Mouse (Mus musculus): ENCODE results near the gene Fam19a2. TPM values are rescaled to one million over a fixed set of nuclear protein-coding genes. Genes with fewer than 3 reads are reported as not detected.
A peak's percentile ranks its signal among the peaks of the same experiment; 100 is the strongest.

The Fam19a2 gene
- polyA plus RNA-seq, 1 experiment: 33.0 TPM

DNA sequence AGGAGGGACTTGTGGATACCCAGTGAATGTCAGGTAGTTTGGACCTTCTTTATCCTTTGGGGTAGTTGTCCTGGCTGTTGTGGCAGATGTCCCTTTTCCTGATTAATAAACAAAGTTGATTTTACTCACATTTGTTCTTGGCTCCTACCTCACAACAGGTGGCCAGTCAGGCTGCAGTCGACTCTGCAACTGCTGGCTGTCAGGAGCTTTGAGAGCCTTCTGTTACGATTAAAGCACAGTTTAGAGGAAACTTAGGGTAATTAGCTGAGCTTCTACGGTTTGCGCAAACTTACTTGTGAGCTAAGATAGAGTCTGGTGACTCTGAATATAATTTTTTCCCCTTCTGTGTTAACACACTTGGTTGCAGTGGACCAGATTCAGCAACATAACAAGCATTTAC, 173.8 kb downstream of the Fam19a2 start:
- peak; percentile 45 for DNase-seq (ENCODE audit: low read depth)
- TF ChIP-seq CTCF (IDR thresholded peaks at IDR 0.05; ENCODE audit: borderline replicate concordance, extremely low read depth, insufficient read depth, insufficient read length): no peak
- TF ChIP-seq POLR2A (IDR thresholded peaks at IDR 0.05; ENCODE audit: borderline replicate concordance, extremely low read depth, insufficient read depth, insufficient read length, poor library complexity, severe bottlenecking): no peak

DNA sequence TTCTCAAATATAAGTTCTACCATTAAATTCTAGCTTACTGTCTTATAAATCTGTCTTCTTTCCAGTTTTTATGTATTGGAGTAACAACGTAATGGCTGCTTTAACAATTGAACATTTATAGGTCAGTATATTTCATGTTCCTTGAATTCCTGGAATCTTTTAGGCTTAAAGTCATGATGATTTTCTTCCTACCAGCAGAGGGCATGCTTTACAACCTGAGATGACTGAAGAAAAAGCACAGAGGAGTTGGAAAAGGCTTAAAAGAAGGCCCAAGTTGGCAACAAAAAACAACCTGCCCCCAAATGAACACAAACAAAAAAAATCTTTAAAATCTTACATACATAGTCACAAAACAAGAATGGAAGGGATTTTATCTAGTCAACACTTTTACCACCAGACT, 193.0 kb downstream of the Fam19a2 start:
- TF ChIP-seq CTCF (IDR thresholded peaks at IDR 0.05; ENCODE audit: borderline replicate concordance, extremely low read depth, insufficient read depth, insufficient read length) (no peak), POLR2A (IDR thresholded peaks at IDR 0.05; ENCODE audit: borderline replicate concordance, extremely low read depth, insufficient read depth, insufficient read length, poor library complexity, severe bottlenecking) (no peak)
- peak; percentile 54 for DNase-seq (ENCODE audit: low read depth)

DNA sequence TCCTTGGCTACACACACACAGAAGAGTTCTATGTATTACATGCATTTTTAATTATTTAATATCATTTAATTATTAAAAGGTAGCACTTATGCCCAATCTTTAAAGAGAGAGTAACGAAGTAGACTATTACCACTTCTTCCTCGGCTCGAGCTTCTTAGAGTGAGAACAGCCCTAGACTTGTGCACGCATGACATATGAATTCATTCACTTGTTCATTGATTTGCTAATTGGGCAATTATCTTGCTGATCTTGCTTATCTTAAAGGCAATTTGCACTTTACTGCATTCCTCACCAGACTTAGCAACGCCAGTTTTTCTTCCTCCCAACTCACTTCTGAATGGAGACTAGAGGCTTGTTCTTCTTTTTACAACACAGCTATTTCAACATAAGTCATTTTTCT, 196.7 kb downstream of the Fam19a2 start:
- DNase-seq (ENCODE audit: low read depth): peak; percentile 69
- TF ChIP-seq POLR2A (IDR thresholded peaks at IDR 0.05; ENCODE audit: borderline replicate concordance, extremely low read depth, insufficient read depth, insufficient read length, poor library complexity, severe bottlenecking) (no peak), CTCF (IDR thresholded peaks at IDR 0.05; ENCODE audit: borderline replicate concordance, extremely low read depth, insufficient read depth, insufficient read length) (no peak)

DNA sequence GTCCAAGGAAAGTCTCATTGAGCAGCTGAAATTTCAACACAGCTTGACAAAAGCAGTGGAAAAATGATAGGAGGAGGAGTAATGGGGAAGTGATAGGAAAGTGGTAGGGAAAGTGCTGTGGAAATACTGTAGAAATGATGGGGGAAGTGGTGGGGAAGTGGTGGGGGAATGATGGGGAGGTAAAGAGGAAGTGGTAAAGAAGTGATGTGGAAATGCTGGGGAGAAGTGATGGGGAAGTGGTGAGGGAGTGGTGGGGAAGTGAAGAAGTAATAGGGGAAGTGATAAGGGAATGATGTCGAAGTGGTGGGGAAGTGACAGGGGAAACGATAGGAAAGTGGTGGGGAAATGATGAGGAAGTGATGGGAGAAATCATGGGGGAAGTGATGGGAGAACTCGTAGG, 198.5 kb downstream of the Fam19a2 start:
- no peak for DNase-seq (ENCODE audit: low read depth)
- TF ChIP-seq POLR2A (IDR thresholded peaks at IDR 0.05; ENCODE audit: borderline replicate concordance, extremely low read depth, insufficient read depth, insufficient read length, poor library complexity, severe bottlenecking) (no peak), CTCF (IDR thresholded peaks at IDR 0.05; ENCODE audit: borderline replicate concordance, extremely low read depth, insufficient read depth, insufficient read length) (no peak)

DNA sequence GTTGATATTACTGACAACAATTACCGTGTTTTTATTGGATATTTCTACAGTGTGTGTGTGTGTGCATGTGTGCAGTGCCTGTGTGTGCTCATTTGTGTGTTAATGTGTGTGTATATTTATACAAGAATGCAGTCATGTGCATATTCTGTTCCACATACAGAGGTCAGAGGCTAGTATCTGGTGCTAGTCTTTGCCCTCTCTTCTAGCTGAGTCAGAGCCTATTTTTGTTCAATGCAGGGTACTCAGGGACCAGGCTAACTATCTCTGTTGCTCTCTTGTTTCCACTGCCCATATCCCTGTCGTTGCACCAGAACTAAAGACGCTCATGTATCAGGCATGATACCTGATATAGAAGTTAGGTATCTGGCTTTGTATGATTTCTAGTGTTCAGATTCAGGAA, 251.0 kb downstream of the Fam19a2 start:
- no peak for DNase-seq (ENCODE audit: low read depth)
- TF ChIP-seq POLR2A (IDR thresholded peaks at IDR 0.05; ENCODE audit: borderline replicate concordance, extremely low read depth, insufficient read depth, insufficient read length, poor library complexity, severe bottlenecking) (no peak), CTCF (IDR thresholded peaks at IDR 0.05; ENCODE audit: borderline replicate concordance, extremely low read depth, insufficient read depth, insufficient read length) (no peak)

DNA sequence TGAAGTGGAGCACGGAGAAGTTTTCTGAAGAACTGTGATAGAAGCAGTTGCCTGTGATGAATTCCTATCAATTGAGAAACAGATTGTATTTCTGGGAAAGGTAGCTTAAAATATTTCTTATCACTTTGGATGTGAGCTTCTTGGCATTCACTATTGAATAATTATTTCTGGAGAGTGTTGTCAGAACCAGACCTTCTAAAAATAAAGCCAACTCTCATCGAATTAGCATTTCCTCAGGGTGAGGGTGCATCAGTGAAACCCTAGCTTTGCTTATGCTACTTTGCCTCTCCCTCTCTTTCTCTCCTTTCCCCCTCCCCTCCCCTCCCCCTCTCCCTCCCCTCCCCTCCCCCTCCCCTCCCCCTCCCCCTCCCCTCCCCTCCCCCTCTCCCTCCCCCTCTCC, 256.8 kb downstream of the Fam19a2 start:
- TF ChIP-seq POLR2A (IDR thresholded peaks at IDR 0.05; ENCODE audit: borderline replicate concordance, extremely low read depth, insufficient read depth, insufficient read length, poor library complexity, severe bottlenecking): no peak
- no peak for TF ChIP-seq CTCF (IDR thresholded peaks at IDR 0.05; ENCODE audit: borderline replicate concordance, extremely low read depth, insufficient read depth, insufficient read length)
- DNase-seq (ENCODE audit: low read depth): no peak

DNA sequence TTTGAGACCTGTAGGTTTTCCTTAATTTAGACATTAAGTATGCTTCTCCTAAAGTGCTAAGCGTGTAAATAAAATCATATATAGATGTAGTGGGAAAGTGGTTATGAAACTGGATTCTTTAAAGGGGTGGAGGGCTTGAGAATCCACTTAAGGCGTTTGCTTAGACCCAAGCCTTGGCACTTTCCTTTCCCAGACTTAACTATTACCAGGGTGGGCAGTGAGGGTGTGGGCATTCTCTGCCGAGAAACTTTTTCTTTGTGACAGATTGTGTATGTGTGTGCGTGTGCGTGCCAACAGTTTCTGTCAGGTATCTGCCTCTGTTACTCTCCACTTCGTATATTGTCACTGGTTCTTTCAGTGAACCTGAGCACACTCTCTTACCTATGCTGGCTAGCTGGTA, 257.4 kb downstream of the Fam19a2 start:
- no peak for DNase-seq (ENCODE audit: low read depth)
- TF ChIP-seq CTCF (IDR thresholded peaks at IDR 0.05; ENCODE audit: borderline replicate concordance, extremely low read depth, insufficient read depth, insufficient read length) (no peak), POLR2A (IDR thresholded peaks at IDR 0.05; ENCODE audit: borderline replicate concordance, extremely low read depth, insufficient read depth, insufficient read length, poor library complexity, severe bottlenecking) (no peak)

DNA sequence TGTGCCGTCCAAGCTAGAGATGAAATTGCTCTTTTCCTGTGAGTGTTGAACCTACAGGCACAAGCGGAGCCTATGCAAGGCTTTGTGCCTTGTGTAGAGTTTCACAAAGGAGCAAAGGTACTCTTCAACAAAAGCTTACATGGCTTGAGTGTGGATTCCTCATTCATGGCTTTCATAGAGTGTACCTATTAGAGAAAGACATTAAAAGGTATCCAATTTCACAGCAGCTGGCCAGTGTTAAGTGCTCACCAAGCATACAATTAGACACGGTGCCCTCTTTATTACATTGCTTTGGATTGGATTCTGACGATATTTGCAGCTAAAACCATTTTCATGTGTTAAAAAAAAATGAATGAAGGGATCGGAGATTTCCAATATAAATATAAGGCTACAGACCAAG, 261.6 kb downstream of the Fam19a2 start:
- TF ChIP-seq POLR2A (IDR thresholded peaks at IDR 0.05; ENCODE audit: borderline replicate concordance, extremely low read depth, insufficient read depth, insufficient read length, poor library complexity, severe bottlenecking) (no peak), CTCF (IDR thresholded peaks at IDR 0.05; ENCODE audit: borderline replicate concordance, extremely low read depth, insufficient read depth, insufficient read length) (no peak)

DNA sequence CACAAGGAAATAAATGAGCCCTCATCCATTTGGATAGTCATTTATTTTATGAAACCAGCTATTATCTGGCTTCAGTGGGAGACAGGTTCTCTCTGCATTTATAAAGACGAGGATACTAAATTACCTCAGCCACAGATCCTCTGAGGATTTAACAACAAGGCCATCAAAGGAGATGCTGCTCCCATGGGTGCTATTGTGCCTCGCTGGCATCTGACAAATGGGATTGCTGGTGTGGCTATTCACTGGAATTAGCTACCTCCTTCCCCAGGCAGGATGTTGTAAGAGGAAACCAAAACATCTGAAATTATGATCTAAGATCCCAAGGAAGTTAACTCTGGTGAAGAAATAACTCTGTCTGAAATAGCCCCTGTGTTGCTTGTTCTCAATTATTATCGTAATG, 262.3 kb downstream of the Fam19a2 start:
- TF ChIP-seq CTCF (IDR thresholded peaks at IDR 0.05; ENCODE audit: borderline replicate concordance, extremely low read depth, insufficient read depth, insufficient read length): no peak
- no peak for TF ChIP-seq POLR2A (IDR thresholded peaks at IDR 0.05; ENCODE audit: borderline replicate concordance, extremely low read depth, insufficient read depth, insufficient read length, poor library complexity, severe bottlenecking)
- DNase-seq (ENCODE audit: low read depth): no peak

More for the DNA sequence above, 261.6 kb downstream of the Fam19a2 start:
- no peak for DNase-seq (ENCODE audit: low read depth)

DNA sequence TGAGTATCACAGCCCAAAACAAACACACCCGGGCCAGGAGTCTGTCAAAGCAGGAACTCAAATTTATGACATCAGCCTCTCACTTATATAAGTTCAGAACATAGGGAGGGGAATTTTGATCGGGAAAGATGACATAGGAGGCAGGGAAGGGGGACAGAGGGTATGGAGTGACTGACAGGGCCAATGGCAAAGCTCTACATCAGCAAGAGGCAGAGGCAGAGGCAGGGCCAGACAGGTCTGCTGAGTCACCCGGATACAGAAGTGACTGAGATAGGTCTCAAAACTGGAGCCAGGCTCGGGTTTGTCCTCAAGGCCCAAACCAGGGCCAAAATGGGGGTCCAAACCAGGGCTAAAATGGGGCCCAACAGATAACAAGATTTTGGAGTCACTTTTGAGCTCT, 272.3 kb downstream of the Fam19a2 start:
- no peak for TF ChIP-seq CTCF (IDR thresholded peaks at IDR 0.05; ENCODE audit: borderline replicate concordance, extremely low read depth, insufficient read depth, insufficient read length)
- no peak for TF ChIP-seq POLR2A (IDR thresholded peaks at IDR 0.05; ENCODE audit: borderline replicate concordance, extremely low read depth, insufficient read depth, insufficient read length, poor library complexity, severe bottlenecking)
- no peak for DNase-seq (ENCODE audit: low read depth)

DNA sequence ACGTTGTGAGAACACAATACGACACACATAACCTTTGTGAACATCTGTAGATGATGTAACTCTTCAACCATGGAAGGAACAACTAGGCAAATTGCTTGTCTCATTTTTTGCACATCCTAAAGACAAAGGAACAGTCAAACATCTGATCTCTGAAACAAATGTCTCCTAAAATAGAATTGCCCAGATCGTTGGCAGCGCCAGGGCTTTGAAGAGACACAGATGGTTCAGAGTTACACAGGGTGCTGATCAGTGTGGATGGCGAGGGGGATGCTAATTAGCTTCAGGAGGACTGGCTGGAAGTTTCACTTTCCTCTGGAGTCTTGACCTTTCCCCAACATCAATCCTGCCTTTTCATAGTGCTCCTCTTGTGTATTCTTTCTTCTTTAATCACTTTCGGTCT, 284.6 kb downstream of the Fam19a2 start:
- no peak for DNase-seq (ENCODE audit: low read depth)
- TF ChIP-seq CTCF (IDR thresholded peaks at IDR 0.05; ENCODE audit: borderline replicate concordance, extremely low read depth, insufficient read depth, insufficient read length) (no peak), POLR2A (IDR thresholded peaks at IDR 0.05; ENCODE audit: borderline replicate concordance, extremely low read depth, insufficient read depth, insufficient read length, poor library complexity, severe bottlenecking) (no peak)

DNA sequence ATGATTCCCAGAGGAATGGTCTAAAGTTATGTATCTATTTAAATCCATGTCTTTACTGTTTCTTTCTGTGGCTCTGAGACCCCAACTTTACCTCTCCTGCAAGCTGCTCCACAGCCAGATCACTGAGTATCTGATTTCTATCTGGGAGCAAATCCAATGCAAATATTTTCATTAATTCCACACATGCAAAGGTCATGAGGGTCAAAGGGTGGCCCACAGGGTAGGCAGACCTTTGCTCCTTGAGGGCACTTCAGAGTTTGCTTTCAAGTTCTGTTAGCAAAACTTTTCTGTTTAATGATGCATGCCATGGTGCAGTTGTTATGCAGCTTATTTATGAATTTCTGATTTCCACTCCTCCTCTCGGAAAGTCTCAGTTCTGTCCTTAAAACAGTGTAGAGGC, 303.9 kb downstream of the Fam19a2 start:
- DNase-seq (ENCODE audit: low read depth): no peak
- no peak for TF ChIP-seq CTCF (IDR thresholded peaks at IDR 0.05; ENCODE audit: borderline replicate concordance, extremely low read depth, insufficient read depth, insufficient read length)
- no peak for TF ChIP-seq POLR2A (IDR thresholded peaks at IDR 0.05; ENCODE audit: borderline replicate concordance, extremely low read depth, insufficient read depth, insufficient read length, poor library complexity, severe bottlenecking)

Measured in brain, embryonic 14.5 days (tissue).